Mouse (Mus musculus): Measurements from ENCODE around the gene Camkk1.

The Camkk1 gene

DNA sequence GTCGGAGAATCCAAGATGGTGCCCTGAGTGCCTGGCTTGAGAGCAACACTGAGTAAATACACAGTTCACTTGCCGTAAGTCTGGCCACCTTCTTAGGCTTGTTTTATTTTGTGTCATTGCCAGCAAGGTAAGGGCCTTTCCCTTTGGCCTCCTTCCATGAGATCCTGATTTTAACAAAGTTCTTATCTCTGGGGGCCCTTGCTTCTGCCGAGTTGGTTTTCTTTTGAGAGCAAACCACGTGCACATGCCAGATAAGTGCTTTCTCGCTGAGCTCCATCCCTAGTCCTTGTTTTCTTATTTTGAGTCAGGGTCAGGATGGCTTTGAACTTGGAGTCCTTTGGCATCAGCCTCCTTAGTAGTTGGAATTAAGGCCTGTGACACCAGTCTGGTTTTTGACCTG is 38.9 kb downstream of the Camkk1 start:
- no peak for DNase-seq (ENCODE audit: low read depth, low spot score)
- Histone ChIP-seq H3K36me3 (ENCODE audit: control insufficient read depth, insufficient read depth, low read length, poor library complexity, severe bottlenecking) (peaks cover 12% of the 10 kb centered on the region), H3K27me3 (ENCODE audit: control insufficient read depth, insufficient read depth, low read length, poor library complexity, severe bottlenecking) (no peaks in the 10 kb centered on the region)

- DNase-seq (ENCODE audit: low read depth, low spot score): no peak
- peaks cover 9% of the 10 kb centered on the region for H3K36me3 ChIP-seq (ENCODE audit: control insufficient read depth, insufficient read depth, low read length, poor library complexity, severe bottlenecking)
- no peaks in the 10 kb centered on the region for H3K27me3 ChIP-seq (ENCODE audit: control insufficient read depth, insufficient read depth, low read length, poor library complexity, severe bottlenecking)
These were observed 40.8 kb downstream of the Camkk1 start for GRCm38 (mm10) chr11:73059630-73060029.

- H3K36me3 ChIP-seq (ENCODE audit: control insufficient read depth, insufficient read depth, low read length, poor library complexity, severe bottlenecking): peaks cover 6% of the 10 kb centered on the region
- DNase-seq (ENCODE audit: low read depth, low spot score): no peak
- no peaks in the 10 kb centered on the region for H3K27me3 ChIP-seq (ENCODE audit: control insufficient read depth, insufficient read depth, low read length, poor library complexity, severe bottlenecking)
These were observed 42.6 kb downstream of the Camkk1 start for GRCm38 (mm10) chr11:73061413-73061812.

DNA sequence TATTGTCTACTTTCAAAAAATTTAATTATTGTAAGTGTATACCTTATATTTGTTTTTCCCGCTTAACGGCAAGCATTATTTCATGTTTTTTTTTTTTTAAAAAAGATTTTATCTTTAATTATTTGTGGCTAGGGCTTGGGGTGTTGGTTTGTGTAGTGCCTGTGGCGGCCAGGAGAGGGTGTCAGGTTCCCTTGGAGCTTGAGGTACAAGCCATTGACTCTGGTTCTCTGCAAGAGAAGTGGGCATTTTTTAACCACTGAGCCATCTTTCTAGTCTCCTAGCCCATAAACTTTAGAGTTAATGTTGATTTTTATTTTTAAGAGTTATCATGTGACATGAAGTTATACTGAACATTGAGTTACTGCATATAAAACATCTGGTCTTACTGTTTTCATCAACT is 53.0 kb downstream of the Camkk1 start:
- DNase-seq (ENCODE audit: low read depth, low spot score): peak; percentile 51
- peaks cover 34% of the 10 kb centered on the region for H3K36me3 ChIP-seq (ENCODE audit: control insufficient read depth, insufficient read depth, low read length, poor library complexity, severe bottlenecking)
- H3K27me3 ChIP-seq (ENCODE audit: control insufficient read depth, insufficient read depth, low read length, poor library complexity, severe bottlenecking): no peaks in the 10 kb centered on the region

DNA sequence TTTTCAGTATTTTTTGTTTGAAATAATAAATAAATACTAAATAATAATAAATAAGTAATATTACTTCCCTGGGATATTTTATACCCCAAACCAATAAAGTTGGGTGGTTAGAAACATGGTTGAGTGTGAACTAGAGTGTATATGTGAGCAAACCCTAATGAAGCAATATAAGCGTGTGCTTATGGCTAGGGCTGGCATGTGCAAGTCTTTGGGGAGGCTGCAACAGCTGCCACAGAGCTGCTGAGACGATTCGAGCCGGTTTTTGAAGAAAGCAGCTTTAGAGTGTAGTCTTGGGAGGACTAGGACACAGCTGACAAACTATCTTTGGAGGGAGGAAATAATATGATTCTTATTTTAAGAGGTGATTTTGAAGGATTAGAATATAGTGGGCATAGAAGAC is 57.5 kb downstream of the Camkk1 start:
- DNase-seq (ENCODE audit: low read depth, low spot score): no peak
- H3K36me3 ChIP-seq (ENCODE audit: control insufficient read depth, insufficient read depth, low read length, poor library complexity, severe bottlenecking): peaks cover 27% of the 10 kb centered on the region
- no peaks in the 10 kb centered on the region for H3K27me3 ChIP-seq (ENCODE audit: control insufficient read depth, insufficient read depth, low read length, poor library complexity, severe bottlenecking)

- no peak for DNase-seq (ENCODE audit: low read depth, low spot score)
- Histone ChIP-seq H3K27me3 (ENCODE audit: control insufficient read depth, insufficient read depth, low read length, poor library complexity, severe bottlenecking) (no peaks in the 10 kb centered on the region), H3K36me3 (ENCODE audit: control insufficient read depth, insufficient read depth, low read length, poor library complexity, severe bottlenecking) (peaks cover 27% of the 10 kb centered on the region)
These were observed 57.9 kb downstream of the Camkk1 start for GRCm38 (mm10) chr11:73076733-73077132.

DNA sequence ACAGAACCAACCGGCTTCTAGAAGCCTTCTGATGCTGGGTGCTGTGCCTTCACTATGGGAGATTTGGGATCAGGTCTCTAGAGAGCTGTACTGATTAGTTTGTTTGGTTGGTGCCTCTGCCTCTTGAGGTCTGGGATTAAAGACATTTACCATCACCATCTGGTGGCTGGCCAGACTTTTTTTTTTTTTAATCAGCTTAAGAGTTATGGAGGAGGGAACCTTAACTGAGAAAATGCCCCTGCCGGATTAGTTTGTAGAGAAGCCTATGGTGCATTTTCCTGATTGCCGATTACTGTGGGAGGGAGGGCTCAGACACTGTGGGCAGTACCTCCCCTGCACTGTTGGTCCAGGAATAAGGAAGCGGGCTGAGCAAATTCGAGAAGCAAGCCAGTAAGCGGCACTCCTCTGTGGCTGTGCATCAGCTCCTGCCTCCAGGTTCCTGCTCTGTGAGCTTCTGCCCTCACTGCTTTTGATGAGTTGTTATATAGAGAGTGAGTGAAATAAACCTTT is 58.5 kb downstream of the Camkk1 start:
- Histone ChIP-seq H3K36me3 (ENCODE audit: control insufficient read depth, insufficient read depth, low read length, poor library complexity, severe bottlenecking) (peaks cover 27% of the 10 kb centered on the region), H3K27me3 (ENCODE audit: control insufficient read depth, insufficient read depth, low read length, poor library complexity, severe bottlenecking) (no peaks in the 10 kb centered on the region)
- no peak for DNase-seq (ENCODE audit: low read depth, low spot score)

GRCm38 (mm10) chr11:73078615-73079014 is 59.8 kb downstream of the Camkk1 start:
- DNase-seq (ENCODE audit: low read depth, low spot score): no peak

DNA sequence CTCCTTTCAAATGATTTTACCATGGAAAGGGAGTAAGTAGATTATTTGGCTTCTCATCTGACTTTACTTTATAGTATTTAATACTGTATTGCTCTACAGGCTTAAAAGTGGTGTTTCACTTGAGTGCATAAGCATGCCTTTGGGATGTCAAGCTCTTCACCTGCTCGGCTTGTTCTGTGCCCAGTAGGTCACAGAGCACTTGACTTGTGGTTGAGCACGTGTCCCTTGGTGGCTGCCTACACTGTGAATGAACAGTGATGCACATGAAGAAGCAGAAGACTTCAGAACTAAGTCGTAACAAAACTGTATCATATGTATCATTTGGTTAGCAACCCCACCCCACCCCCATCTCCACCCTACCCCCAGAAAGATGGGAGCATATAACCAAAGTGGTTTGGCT is 61.5 kb downstream of the Camkk1 start:
- H3K36me3 ChIP-seq (ENCODE audit: control insufficient read depth, insufficient read depth, low read length, poor library complexity, severe bottlenecking): peaks cover 15% of the 10 kb centered on the region
- no peak for DNase-seq (ENCODE audit: low read depth, low spot score)
- H3K27me3 ChIP-seq (ENCODE audit: control insufficient read depth, insufficient read depth, low read length, poor library complexity, severe bottlenecking): no peaks in the 10 kb centered on the region

More at GRCm38 (mm10) chr11:73078615-73079014, 59.8 kb downstream of the Camkk1 start:
- H3K36me3 ChIP-seq (ENCODE audit: control insufficient read depth, insufficient read depth, low read length, poor library complexity, severe bottlenecking): peaks cover 18% of the 10 kb centered on the region
- H3K27me3 ChIP-seq (ENCODE audit: control insufficient read depth, insufficient read depth, low read length, poor library complexity, severe bottlenecking): no peaks in the 10 kb centered on the region

DNA sequence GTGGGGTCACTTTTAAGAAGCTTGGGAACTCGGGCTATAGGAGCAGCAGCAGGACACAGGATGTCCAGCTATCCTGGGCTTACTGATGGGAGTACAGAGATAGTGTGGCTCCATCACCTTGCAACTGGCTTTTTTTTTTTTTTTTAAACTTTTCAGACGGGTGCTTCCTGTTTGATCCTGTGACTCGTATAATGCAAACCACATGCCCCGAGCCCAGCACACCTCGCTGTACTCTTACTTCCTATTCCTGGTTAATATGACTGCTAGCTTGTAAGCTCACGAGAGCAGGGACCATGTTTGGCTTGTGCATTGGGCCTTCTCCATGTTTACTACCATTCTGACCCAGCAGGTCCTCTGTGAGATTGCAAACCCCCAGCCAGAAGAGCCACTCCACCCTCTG is 65.5 kb downstream of the Camkk1 start:
- peak; percentile 69 for DNase-seq (ENCODE audit: low read depth, low spot score)
- no peaks in the 10 kb centered on the region for H3K27me3 ChIP-seq (ENCODE audit: control insufficient read depth, insufficient read depth, low read length, poor library complexity, severe bottlenecking)
- no peaks in the 10 kb centered on the region for H3K36me3 ChIP-seq (ENCODE audit: control insufficient read depth, insufficient read depth, low read length, poor library complexity, severe bottlenecking)

DNA sequence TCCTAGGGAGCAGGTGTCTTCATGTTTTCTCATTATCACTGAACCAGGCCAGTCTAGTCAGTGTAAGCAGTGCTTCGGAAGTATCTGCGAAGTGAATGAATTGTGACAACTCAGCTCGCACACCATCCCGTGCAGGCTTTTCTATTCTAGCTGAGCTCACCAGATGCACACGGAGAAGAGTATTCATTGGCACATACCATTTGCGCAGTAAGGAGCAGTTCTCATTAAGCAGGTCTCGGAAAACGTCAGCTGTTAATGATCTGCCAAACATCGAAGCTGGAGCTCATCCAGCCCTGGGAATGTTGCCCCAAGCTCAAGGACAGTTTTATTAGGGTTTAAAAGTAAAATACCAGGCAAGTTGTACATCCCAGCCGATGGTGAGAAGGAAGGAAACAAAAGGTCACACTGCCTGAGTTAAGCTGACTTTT is 66.0 kb downstream of the Camkk1 start:
- no peak for DNase-seq (ENCODE audit: low read depth, low spot score)
- Histone ChIP-seq H3K36me3 (ENCODE audit: control insufficient read depth, insufficient read depth, low read length, poor library complexity, severe bottlenecking) (no peaks in the 10 kb centered on the region), H3K27me3 (ENCODE audit: control insufficient read depth, insufficient read depth, low read length, poor library complexity, severe bottlenecking) (no peaks in the 10 kb centered on the region)

- no peak for DNase-seq (ENCODE audit: low read depth, low spot score)
- no peaks in the 10 kb centered on the region for H3K27me3 ChIP-seq (ENCODE audit: control insufficient read depth, insufficient read depth, low read length, poor library complexity, severe bottlenecking)
- no peaks in the 10 kb centered on the region for H3K36me3 ChIP-seq (ENCODE audit: control insufficient read depth, insufficient read depth, low read length, poor library complexity, severe bottlenecking)
These were observed 66.6 kb downstream of the Camkk1 start for GRCm38 (mm10) chr11:73085391-73085790.

DNA sequence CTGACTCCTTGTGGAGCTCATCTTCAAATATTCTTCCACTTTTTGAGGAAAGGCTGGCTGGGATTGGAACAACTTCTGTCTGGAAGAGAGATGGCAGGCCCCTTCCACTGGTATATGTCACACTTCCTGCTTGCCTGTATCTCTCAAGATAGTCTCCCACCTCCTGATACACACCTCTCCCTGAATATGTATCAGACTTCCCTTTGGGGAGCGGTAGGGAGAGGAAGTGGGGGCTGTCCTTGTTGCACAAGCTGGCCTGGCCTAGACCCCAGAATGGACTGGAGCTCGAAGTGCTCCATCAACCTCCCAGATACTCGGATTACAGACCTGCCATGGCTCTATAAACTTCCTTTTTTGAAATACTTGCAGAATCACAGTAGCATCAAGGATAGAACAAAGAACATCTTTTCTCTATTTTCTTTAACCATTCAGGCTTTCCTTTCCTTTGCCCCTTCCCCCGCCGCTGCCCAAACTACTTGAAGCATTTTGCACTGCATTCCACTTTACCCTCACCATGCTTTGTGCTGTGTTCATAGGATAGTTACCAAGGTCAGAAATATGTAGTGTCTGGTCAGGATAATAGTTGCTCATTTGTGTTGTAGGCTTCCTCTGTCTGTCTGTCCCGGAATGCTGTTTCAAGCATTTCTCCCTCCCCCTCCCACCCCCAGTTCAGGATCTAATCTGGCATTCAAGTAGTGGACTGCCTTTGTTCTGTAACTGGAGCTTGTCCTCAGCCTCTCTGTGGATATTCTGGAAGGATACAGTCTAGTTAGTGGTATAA is 69.1 kb downstream of the Camkk1 start:
- Histone ChIP-seq H3K36me3 (ENCODE audit: control insufficient read depth, insufficient read depth, low read length, poor library complexity, severe bottlenecking) (no peaks in the 10 kb centered on the region), H3K27me3 (ENCODE audit: control insufficient read depth, insufficient read depth, low read length, poor library complexity, severe bottlenecking) (no peaks in the 10 kb centered on the region)
- DNase-seq (ENCODE audit: low read depth, low spot score): no peak

DNA sequence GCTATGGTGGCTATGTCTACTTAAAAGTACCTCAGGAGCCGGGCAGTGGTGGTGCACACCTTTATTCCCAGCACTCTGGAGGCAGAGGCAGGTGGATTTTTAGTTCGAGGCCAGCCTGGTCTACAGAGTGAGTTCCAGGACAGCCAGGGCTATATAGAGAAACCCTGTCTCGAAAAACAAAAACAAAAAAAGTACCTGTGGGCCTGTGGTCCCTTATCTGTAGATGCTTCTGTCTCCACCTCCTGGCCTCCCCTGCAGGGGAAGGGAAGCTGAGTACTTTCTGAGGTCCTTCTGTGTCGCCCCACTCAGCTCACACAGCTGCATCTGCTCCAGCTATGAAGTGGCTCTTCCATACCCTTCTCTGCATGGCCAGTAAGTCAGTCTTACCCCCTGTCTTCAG is 71.5 kb downstream of the Camkk1 start, which contains the start of gene Itgae:
Itgae (plus strand) TSS at position 301 of the 400 bp plus-strand sequence.
- no peak for DNase-seq (ENCODE audit: low read depth, low spot score)
- no peaks in the 10 kb centered on the region for H3K36me3 ChIP-seq (ENCODE audit: control insufficient read depth, insufficient read depth, low read length, poor library complexity, severe bottlenecking)
- no peaks in the 10 kb centered on the region for H3K27me3 ChIP-seq (ENCODE audit: control insufficient read depth, insufficient read depth, low read length, poor library complexity, severe bottlenecking)

DNA sequence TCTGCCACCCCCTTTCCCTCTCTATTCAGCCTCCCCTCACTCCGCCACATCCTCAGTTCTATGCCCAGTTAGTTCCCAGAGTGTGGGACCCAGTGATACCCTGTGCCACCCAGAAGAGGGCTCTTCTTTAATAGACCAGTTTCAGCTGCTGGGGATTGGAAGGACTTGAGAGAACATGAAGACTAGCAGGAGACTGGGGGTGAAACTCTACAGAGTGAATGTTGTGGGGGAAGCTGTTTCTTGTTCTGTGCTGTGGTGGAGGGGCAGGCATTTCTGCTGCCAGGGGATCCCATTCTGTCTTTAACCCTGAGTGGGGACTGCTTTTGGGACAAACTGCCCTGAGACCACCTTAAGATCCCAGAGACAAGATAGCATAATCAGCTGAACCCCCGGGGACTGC is 72.0 kb downstream of the Camkk1 start:
- no peaks in the 10 kb centered on the region for H3K27me3 ChIP-seq (ENCODE audit: control insufficient read depth, insufficient read depth, low read length, poor library complexity, severe bottlenecking)
- no peak for DNase-seq (ENCODE audit: low read depth, low spot score)
- no peaks in the 10 kb centered on the region for H3K36me3 ChIP-seq (ENCODE audit: control insufficient read depth, insufficient read depth, low read length, poor library complexity, severe bottlenecking)

All from splenic B cell, adult 2 months (primary cell).